Mouse (Mus musculus): ENCODE results near the gene Mapk1. TPM values are rescaled to one million over a fixed set of nuclear protein-coding genes. Genes with fewer than 3 reads are reported as not detected.

The Mapk1 gene
- polyA plus RNA-seq, 2 experiments, result 126 to 186 TPM

- no peak overlapping the region for H3K4me2 ChIP-seq (replicated peaks; ENCODE audit: low read depth, low read length, severe bottlenecking)
- H3K9me3 ChIP-seq (ENCODE audit: control insufficient read depth, low read length), result no peaks in the 10 kb centered on the region
- 0 out of 2 replicates have a peak, but pooled peaks cover 3% of the 10 kb centered on the region for H3K36me3 ChIP-seq (ENCODE audit: control insufficient read depth, insufficient read depth, low read length)
- no peaks in the 10 kb centered on the region for H3K4me1 ChIP-seq (ENCODE audit: control insufficient read depth, insufficient read depth, low read length)
- no peak for DNase-seq (ENCODE audit: low spot score)
- no peaks in the 10 kb centered on the region for H3K27me3 ChIP-seq (ENCODE audit: control insufficient read depth, insufficient read depth, low read length)
- H3K9ac ChIP-seq (ENCODE audit: low read depth, low read length, severe bottlenecking), result no peak overlapping the region
- ATAC-seq (ENCODE audit: low FRiP score, low read depth), result no peak
- no peak for TF ChIP-seq POLR2A (IDR thresholded peaks at IDR 0.05; ENCODE audit: borderline replicate concordance, extremely low read depth, insufficient read depth, insufficient read length)
- H3K4me3 ChIP-seq (replicated peaks; ENCODE audit: low read length), result no peak overlapping the region
- WGBS, result 98% methylated on average over 3 of the region's 3 CpGs
- no peak overlapping the region for H3K27ac ChIP-seq (replicated peaks; ENCODE audit: low read depth, low read length)
These were observed 17.9 kb downstream of the Mapk1 start for GRCm38 (mm10) chr16:17001109-17001508.

- Histone ChIP-seq H3K36me3 (ENCODE audit: control insufficient read depth, insufficient read depth, low read length) (peaks cover 10% of the 10 kb centered on the region; the same call in 1 of the 2 replicates), H3K9ac (ENCODE audit: low read depth, low read length, severe bottlenecking) (no peak overlapping the region), H3K27ac (replicated peaks; ENCODE audit: low read depth, low read length) (no peak overlapping the region), H3K4me3 (replicated peaks; ENCODE audit: low read length) (no peak overlapping the region), H3K9me3 (ENCODE audit: control insufficient read depth, low read length) (no peaks in the 10 kb centered on the region), H3K27me3 (ENCODE audit: control insufficient read depth, insufficient read depth, low read length) (no peaks in the 10 kb centered on the region), H3K4me2 (replicated peaks; ENCODE audit: low read depth, low read length, severe bottlenecking) (no peak overlapping the region), H3K4me1 (ENCODE audit: control insufficient read depth, insufficient read depth, low read length) (no peaks in the 10 kb centered on the region)
- 91% methylated on average over 1 of the region's 1 CpGs for WGBS
- TF ChIP-seq POLR2A (IDR thresholded peaks at IDR 0.05; ENCODE audit: borderline replicate concordance, extremely low read depth, insufficient read depth, insufficient read length), result no peak
- ATAC-seq (ENCODE audit: low FRiP score, low read depth) (no peak), DNase-seq (ENCODE audit: low spot score) (no peak)
These were observed 23.9 kb downstream of the Mapk1 start for GRCm38 (mm10) chr16:17007070-17007469.

- Histone ChIP-seq H3K9me3 (ENCODE audit: control insufficient read depth, low read length) (no peaks in the 10 kb centered on the region), H3K36me3 (ENCODE audit: control insufficient read depth, insufficient read depth, low read length) (peaks cover 9% of the 10 kb centered on the region; the same call in 1 of the 2 replicates), H3K4me3 (replicated peaks; ENCODE audit: low read length) (no peak overlapping the region), H3K4me2 (replicated peaks; ENCODE audit: low read depth, low read length, severe bottlenecking) (no peak overlapping the region), H3K27ac (replicated peaks; ENCODE audit: low read depth, low read length) (no peak overlapping the region), H3K9ac (ENCODE audit: low read depth, low read length, severe bottlenecking) (no peak overlapping the region), H3K4me1 (ENCODE audit: control insufficient read depth, insufficient read depth, low read length) (no peaks in the 10 kb centered on the region), H3K27me3 (ENCODE audit: control insufficient read depth, insufficient read depth, low read length) (no peaks in the 10 kb centered on the region)
- no peak for TF ChIP-seq POLR2A (IDR thresholded peaks at IDR 0.05; ENCODE audit: borderline replicate concordance, extremely low read depth, insufficient read depth, insufficient read length)
- 93% methylated on average over 7 of the region's 7 CpGs for WGBS
- DNase-seq (ENCODE audit: low spot score), result no peak
- ATAC-seq (ENCODE audit: low FRiP score, low read depth), result no peak
These were observed 26.9 kb downstream of the Mapk1 start for GRCm38 (mm10) chr16:17010036-17010435.

GRCm38 (mm10) chr16:17012583-17012982, 29.4 kb downstream of the Mapk1 start:
- ATAC-seq (ENCODE audit: low FRiP score, low read depth), result no peak
- Histone ChIP-seq H3K4me1 (ENCODE audit: control insufficient read depth, insufficient read depth, low read length) (no peaks in the 10 kb centered on the region), H3K27me3 (ENCODE audit: control insufficient read depth, insufficient read depth, low read length) (no peaks in the 10 kb centered on the region), H3K4me3 (replicated peaks; ENCODE audit: low read length) (no peak overlapping the region), H3K4me2 (replicated peaks; ENCODE audit: low read depth, low read length, severe bottlenecking) (no peak overlapping the region), H3K36me3 (ENCODE audit: control insufficient read depth, insufficient read depth, low read length) (peaks cover 20% of the 10 kb centered on the region), H3K9ac (ENCODE audit: low read depth, low read length, severe bottlenecking) (no peak overlapping the region), H3K27ac (replicated peaks; ENCODE audit: low read depth, low read length) (no peak overlapping the region), H3K9me3 (ENCODE audit: control insufficient read depth, low read length) (no peaks in the 10 kb centered on the region)
- no peak for DNase-seq (ENCODE audit: low spot score)
- 89% methylated on average over 1 of the region's 1 CpGs for WGBS
- no peak for TF ChIP-seq POLR2A (IDR thresholded peaks at IDR 0.05; ENCODE audit: borderline replicate concordance, extremely low read depth, insufficient read depth, insufficient read length)

GRCm38 (mm10) chr16:17015111-17015852, 32.1 kb downstream of the Mapk1 start:
- Histone ChIP-seq H3K9ac (ENCODE audit: low read depth, low read length, severe bottlenecking) (no peak overlapping the region), H3K27me3 (ENCODE audit: control insufficient read depth, insufficient read depth, low read length) (no peaks in the 10 kb centered on the region), H3K36me3 (ENCODE audit: control insufficient read depth, insufficient read depth, low read length) (peaks cover 38% of the 10 kb centered on the region), H3K4me3 (replicated peaks; ENCODE audit: low read length) (no peak overlapping the region), H3K9me3 (ENCODE audit: control insufficient read depth, low read length) (no peaks in the 10 kb centered on the region), H3K4me2 (replicated peaks; ENCODE audit: low read depth, low read length, severe bottlenecking) (no peak overlapping the region), H3K27ac (replicated peaks; ENCODE audit: low read depth, low read length) (no peak overlapping the region), H3K4me1 (ENCODE audit: control insufficient read depth, insufficient read depth, low read length) (no peaks in the 10 kb centered on the region)
- WGBS, result 63% methylated on average over 4 of the region's 4 CpGs
- ATAC-seq (ENCODE audit: low FRiP score, low read depth) (no peak), DNase-seq (ENCODE audit: low spot score) (no peak)
- TF ChIP-seq POLR2A (IDR thresholded peaks at IDR 0.05; ENCODE audit: borderline replicate concordance, extremely low read depth, insufficient read depth, insufficient read length), result no peak
